Mouse (Mus musculus): ENCODE measurements around the gene Pou5f2.

- TF ChIP-seq MAX (IDR thresholded peaks at IDR 0.05; ENCODE audit: low read depth) (no peak), E2F4 (IDR thresholded peaks at IDR 0.05; ENCODE audit: insufficient read depth) (no peak), POLR2A (IDR thresholded peaks at IDR 0.05; ENCODE audit: insufficient read length, low read depth) (no peak), POLR2AphosphoS2 (IDR thresholded peaks at IDR 0.05; ENCODE audit: insufficient read length, low read depth) (no peak), MYOG (IDR thresholded peaks at IDR 0.05; ENCODE audit: control insufficient read depth in 1 of 3, insufficient read depth in 1 of 3, insufficient read length in 2 of 3, low read depth in 2 of 3) (no peak), USF1 (IDR thresholded peaks at IDR 0.05; ENCODE audit: low read depth) (no peak), MYOD1 (IDR thresholded peaks at IDR 0.05; ENCODE audit: control insufficient read depth in 1 of 3, insufficient read length in 2 of 3, low read depth in 2 of 3) (no peak), TCF12 (IDR thresholded peaks at IDR 0.05; ENCODE audit: insufficient read depth, poor library complexity, severe bottlenecking) (no peak), CEBPB (IDR thresholded peaks at IDR 0.05; ENCODE audit: insufficient read depth, poor library complexity, severe bottlenecking) (no peak), REST (IDR thresholded peaks at IDR 0.05; ENCODE audit: insufficient read depth, insufficient read length) (no peak), SRF (IDR thresholded peaks at IDR 0.05; ENCODE audit: control insufficient read depth, insufficient read length, low read depth) (no peak), TCF3 (IDR thresholded peaks at IDR 0.05; ENCODE audit: insufficient read length, low read depth) (no peak)
These were observed 20.1 kb upstream of the Pou5f2 start for GRCm38 (mm10) chr13:78004649-78005048.

Data from myocyte (in vitro differentiated cells).